Mouse (Mus musculus): ENCODE data around the gene Slc7a11. TPM values are rescaled to one million over a fixed set of nuclear protein-coding genes. Genes with fewer than 3 reads are reported as not detected.

Gene Slc7a11
- polyA plus RNA-seq, 1 experiment from 2014 or later: 0.16 TPM

GRCm38 (mm10) chr3:50302648-50303047 is 140.8 kb downstream of the Slc7a11 start:
- Histone ChIP-seq H3K4me2 (ENCODE audit: low read depth, low read length) (no peak overlapping the region), H3K27ac (ENCODE audit: low read length) (no peak overlapping the region), H3K9me3 (ENCODE audit: control insufficient read depth, low read length) (no peaks in the 10 kb centered on the region), H3K4me3 (ENCODE audit: low read length) (no peak overlapping the region), H3K4me1 (replicated peaks; ENCODE audit: control insufficient read depth, insufficient read depth, low read length) (no peaks in the 10 kb centered on the region; the same call in 1 of the 2 replicates), H3K27me3 (ENCODE audit: control insufficient read depth, insufficient read depth, low read depth, low read length) (no peaks in the 10 kb centered on the region), H3K9ac (ENCODE audit: low read length) (no peak overlapping the region), H3K36me3 (ENCODE audit: control insufficient read depth, insufficient read depth, low read length) (no peaks in the 10 kb centered on the region)
- no peak for ATAC-seq (ENCODE audit: low read depth)
- WGBS: 21% methylated on average over 6 of the region's 6 CpGs

- Histone ChIP-seq H3K9ac (ENCODE audit: low read length) (no peak overlapping the region), H3K36me3 (ENCODE audit: control insufficient read depth, insufficient read depth, low read length) (no peaks in the 10 kb centered on the region), H3K4me1 (replicated peaks; ENCODE audit: control insufficient read depth, insufficient read depth, low read length) (no peaks in the 10 kb centered on the region; the same call in 1 of the 2 replicates), H3K27ac (ENCODE audit: low read length) (no peak overlapping the region), H3K27me3 (ENCODE audit: control insufficient read depth, insufficient read depth, low read depth, low read length) (no peaks in the 10 kb centered on the region), H3K4me3 (ENCODE audit: low read length) (no peak overlapping the region), H3K9me3 (ENCODE audit: control insufficient read depth, low read length) (no peaks in the 10 kb centered on the region), H3K4me2 (ENCODE audit: low read depth, low read length) (no peak overlapping the region)
- ATAC-seq (ENCODE audit: low read depth): no peak
- WGBS: 8% methylated on average over 4 of the region's 4 CpGs
These were observed 142.5 kb downstream of the Slc7a11 start for GRCm38 (mm10) chr3:50300952-50301303.

GRCm38 (mm10) chr3:50300002-50300951 is 143.1 kb downstream of the Slc7a11 start:
- Histone ChIP-seq H3K4me1 (replicated peaks; ENCODE audit: control insufficient read depth, insufficient read depth, low read length) (no peaks in the 10 kb centered on the region; the same call in 1 of the 2 replicates), H3K36me3 (ENCODE audit: control insufficient read depth, insufficient read depth, low read length) (no peaks in the 10 kb centered on the region), H3K9ac (ENCODE audit: low read length) (no peak overlapping the region), H3K27me3 (ENCODE audit: control insufficient read depth, insufficient read depth, low read depth, low read length) (no peaks in the 10 kb centered on the region), H3K27ac (ENCODE audit: low read length) (no peak overlapping the region), H3K4me2 (ENCODE audit: low read depth, low read length) (no peak overlapping the region), H3K4me3 (ENCODE audit: low read length) (no peak overlapping the region), H3K9me3 (ENCODE audit: control insufficient read depth, low read length) (no peaks in the 10 kb centered on the region)
- no peak for ATAC-seq (ENCODE audit: low read depth)
- 76% methylated on average over 17 of the region's 17 CpGs for WGBS

DNA sequence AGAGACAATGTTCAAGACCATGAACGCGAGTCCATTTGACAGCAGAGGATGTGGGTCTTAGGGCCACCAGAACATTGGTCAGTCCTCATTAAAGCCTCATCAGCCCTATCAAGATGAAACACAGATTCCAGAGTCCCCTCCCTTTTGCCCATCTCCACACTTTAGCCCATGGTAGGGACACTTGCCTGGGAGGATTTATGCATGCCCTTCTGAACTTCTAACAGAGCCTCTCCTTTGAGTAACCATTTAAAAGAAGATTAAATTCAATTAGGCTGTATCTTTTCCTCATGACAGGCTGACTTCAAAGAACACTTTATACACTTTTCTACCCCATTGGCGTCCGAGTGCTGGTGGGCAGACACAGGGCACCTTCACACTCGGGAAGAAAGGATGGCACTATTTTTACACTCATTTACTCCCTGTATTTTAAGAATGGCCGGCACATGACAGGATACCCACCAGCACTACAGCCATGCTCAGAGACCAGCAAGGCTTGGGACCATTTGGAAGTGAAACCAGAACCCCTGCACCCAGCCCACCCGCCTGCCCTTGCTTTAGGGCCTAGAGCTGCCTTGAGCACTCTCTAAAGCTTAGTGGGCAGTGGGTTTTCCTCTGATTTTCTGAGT is 144.9 kb downstream of the Slc7a11 start:
- Histone ChIP-seq H3K4me1 (replicated peaks; ENCODE audit: control insufficient read depth, insufficient read depth, low read length) (no peaks in the 10 kb centered on the region; the same call in 1 of the 2 replicates), H3K27ac (ENCODE audit: low read length) (no peak overlapping the region), H3K9ac (ENCODE audit: low read length) (no peak overlapping the region), H3K4me3 (ENCODE audit: low read length) (no peak overlapping the region), H3K27me3 (ENCODE audit: control insufficient read depth, insufficient read depth, low read depth, low read length) (no peaks in the 10 kb centered on the region), H3K4me2 (ENCODE audit: low read depth, low read length) (no peak overlapping the region), H3K9me3 (ENCODE audit: control insufficient read depth, low read length) (no peaks in the 10 kb centered on the region), H3K36me3 (ENCODE audit: control insufficient read depth, insufficient read depth, low read length) (no peaks in the 10 kb centered on the region)
- ATAC-seq (ENCODE audit: low read depth): no peak
- WGBS: 74% methylated on average over 7 of the region's 7 CpGs

GRCm38 (mm10) chr3:50296956-50297355 is 146.5 kb downstream of the Slc7a11 start:
- Histone ChIP-seq H3K27ac (ENCODE audit: low read length) (no peak overlapping the region), H3K9me3 (ENCODE audit: control insufficient read depth, low read length) (no peaks in the 10 kb centered on the region), H3K36me3 (ENCODE audit: control insufficient read depth, insufficient read depth, low read length) (no peaks in the 10 kb centered on the region), H3K27me3 (ENCODE audit: control insufficient read depth, insufficient read depth, low read depth, low read length) (no peaks in the 10 kb centered on the region), H3K4me3 (ENCODE audit: low read length) (no peak overlapping the region), H3K9ac (ENCODE audit: low read length) (no peak overlapping the region), H3K4me1 (replicated peaks; ENCODE audit: control insufficient read depth, insufficient read depth, low read length) (no peaks in the 10 kb centered on the region; the same call in 1 of the 2 replicates), H3K4me2 (ENCODE audit: low read depth, low read length) (no peak overlapping the region)
- no peak for ATAC-seq (ENCODE audit: low read depth)
- WGBS: 56% methylated on average over 10 of the region's 10 CpGs

- ATAC-seq (ENCODE audit: low read depth): no peak
- 76% methylated on average over 2 of the region's 2 CpGs for WGBS
- H3K9me3 ChIP-seq (ENCODE audit: control insufficient read depth, low read length): no peaks in the 10 kb centered on the region
- no peaks in the 10 kb centered on the region for H3K4me1 ChIP-seq (replicated peaks; ENCODE audit: control insufficient read depth, insufficient read depth, low read length)
- no peaks in the 10 kb centered on the region for H3K27me3 ChIP-seq (ENCODE audit: control insufficient read depth, insufficient read depth, low read depth, low read length)
- no peak overlapping the region for H3K9ac ChIP-seq (ENCODE audit: low read length)
- H3K27ac ChIP-seq (ENCODE audit: low read length): no peak overlapping the region
- H3K36me3 ChIP-seq (ENCODE audit: control insufficient read depth, insufficient read depth, low read length): no peaks in the 10 kb centered on the region
- H3K4me2 ChIP-seq (ENCODE audit: low read depth, low read length): no peak overlapping the region
- H3K4me3 ChIP-seq (ENCODE audit: low read length): no peak overlapping the region
These were observed 168.4 kb downstream of the Slc7a11 start for GRCm38 (mm10) chr3:50275023-50275422.

- no peak for ATAC-seq (ENCODE audit: low read depth)
- H3K36me3 ChIP-seq (ENCODE audit: control insufficient read depth, insufficient read depth, low read length): no peaks in the 10 kb centered on the region
- H3K27ac ChIP-seq (ENCODE audit: low read length): no peak overlapping the region
- no peaks in the 10 kb centered on the region for H3K9me3 ChIP-seq (ENCODE audit: control insufficient read depth, low read length)
- H3K4me3 ChIP-seq (ENCODE audit: low read length): no peak overlapping the region
- H3K27me3 ChIP-seq (ENCODE audit: control insufficient read depth, insufficient read depth, low read depth, low read length): no peaks in the 10 kb centered on the region
- H3K9ac ChIP-seq (ENCODE audit: low read length): no peak overlapping the region
- no peak overlapping the region for H3K4me2 ChIP-seq (ENCODE audit: low read depth, low read length)
- no peaks in the 10 kb centered on the region for H3K4me1 ChIP-seq (replicated peaks; ENCODE audit: control insufficient read depth, insufficient read depth, low read length)
These were observed 171.2 kb downstream of the Slc7a11 start for GRCm38 (mm10) chr3:50272222-50272621.

DNA sequence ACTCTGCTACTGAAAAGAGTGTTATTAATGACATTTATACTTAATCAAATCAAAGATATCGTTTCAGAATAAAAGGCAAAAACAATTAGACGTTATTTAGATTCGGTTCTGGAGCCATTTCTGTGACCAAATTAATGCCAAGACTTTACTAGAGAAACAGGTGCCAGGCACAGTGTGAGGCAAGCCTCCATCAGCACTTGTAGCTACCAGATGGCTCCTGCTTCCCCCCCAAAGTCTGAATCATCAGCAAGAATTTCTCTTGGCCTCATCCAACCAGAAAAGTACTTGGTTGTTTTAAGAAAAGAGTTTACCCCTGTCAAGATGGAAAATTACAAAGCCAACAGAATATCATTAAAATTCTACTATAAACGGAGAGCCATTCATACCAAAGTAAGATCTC is 173.7 kb downstream of the Slc7a11 start:
- 85% methylated on average over 4 of the region's 4 CpGs for WGBS
- H3K4me3 ChIP-seq (ENCODE audit: low read length): no peak overlapping the region
- no peak overlapping the region for H3K27ac ChIP-seq (ENCODE audit: low read length)
- H3K27me3 ChIP-seq (ENCODE audit: control insufficient read depth, insufficient read depth, low read depth, low read length): no peaks in the 10 kb centered on the region
- no peak overlapping the region for H3K9ac ChIP-seq (ENCODE audit: low read length)
- H3K4me2 ChIP-seq (ENCODE audit: low read depth, low read length): no peak overlapping the region
- no peaks in the 10 kb centered on the region for H3K36me3 ChIP-seq (ENCODE audit: control insufficient read depth, insufficient read depth, low read length)
- no peaks in the 10 kb centered on the region for H3K9me3 ChIP-seq (ENCODE audit: control insufficient read depth, low read length)
- no peaks in the 10 kb centered on the region for H3K4me1 ChIP-seq (replicated peaks; ENCODE audit: control insufficient read depth, insufficient read depth, low read length)
- ATAC-seq (ENCODE audit: low read depth): no peak

GRCm38 (mm10) chr3:50262547-50263087 is 180.8 kb downstream of the Slc7a11 start:
- H3K27ac ChIP-seq (ENCODE audit: low read length): no peak overlapping the region
- H3K9me3 ChIP-seq (ENCODE audit: control insufficient read depth, low read length): no peaks in the 10 kb centered on the region
- 38% methylated on average over 2 of the region's 2 CpGs for WGBS
- no peak overlapping the region for H3K4me2 ChIP-seq (ENCODE audit: low read depth, low read length)
- no peak overlapping the region for H3K4me3 ChIP-seq (ENCODE audit: low read length)
- H3K27me3 ChIP-seq (ENCODE audit: control insufficient read depth, insufficient read depth, low read depth, low read length): no peaks in the 10 kb centered on the region
- no peaks in the 10 kb centered on the region for H3K36me3 ChIP-seq (ENCODE audit: control insufficient read depth, insufficient read depth, low read length)
- ATAC-seq (ENCODE audit: low read depth): no peak
- H3K9ac ChIP-seq (ENCODE audit: low read length): no peak overlapping the region
- H3K4me1 ChIP-seq (replicated peaks; ENCODE audit: control insufficient read depth, insufficient read depth, low read length): peaks cover 3% of the 10 kb centered on the region; the same call in 1 of the 2 replicates
